Mouse (Mus musculus) MEL (cell line): ENCODE measurements around the gene Nsl1. TPM values are rescaled to one million over a fixed set of nuclear protein-coding genes. Genes with fewer than 3 reads are reported as not detected.

Experiments
- DNase-seq: peaks from one replicate; pipeline ENCODE4 v3.0.0; 2011; ENCODE audit warnings: low read depth, low spot score
- H3K27ac ChIP-seq: 2 replicates; pipeline ENCODE4 v1.5.1; 2012; ENCODE audit warnings: low read depth, mild to moderate bottlenecking, control low read depth, low read length, moderate library complexity; ENCODE audit not compliant: control insufficient read depth
- H3K27me3 ChIP-seq, 2 experiments: fragments of 150-350 bp in 1 of 2; sonication (generic) in 1 of 2; 2 replicates each; pipeline ENCODE4 v1.6.1; 2012; ENCODE audit warnings: low read length in 2 of 2, mild to moderate bottlenecking in 2 of 2, improper control_type of control experiment in 1 of 2, moderate library complexity in 1 of 2; ENCODE audit not compliant: insufficient read depth in 2 of 2, control insufficient read depth in 1 of 2
- H3K36me3 ChIP-seq, 2 experiments: 2 replicates each; pipeline ENCODE4 v1.6.1; 2012 to 2014; ENCODE audit warnings: low read length in 2 of 2, improper control_type of control experiment in 1 of 2, inconsistent platforms in 1 of 2, mild to moderate bottlenecking in 1 of 2; ENCODE audit not compliant: insufficient read depth in 2 of 2, control insufficient read depth in 1 of 2
- H3K4me1 ChIP-seq, 2 experiments: fragments of 150-350 bp in 1 of 2; sonication (generic) in 1 of 2; 2 replicates each; pipeline ENCODE4 v1.6.1; 2012; ENCODE audit warnings: low read length in 2 of 2, improper control_type of control experiment in 1 of 2, mild to moderate bottlenecking in 1 of 2; ENCODE audit not compliant: insufficient read depth in 2 of 2, control insufficient read depth in 1 of 2
- H3K4me3 ChIP-seq, 2 experiments: fragments of 150-350 bp in 1 of 2; sonication (generic) in 1 of 2; 2 replicates each; pipeline ENCODE4 v1.5.1; 2012; ENCODE audit warnings: low read depth in 2 of 2, low read length in 2 of 2, mild to moderate bottlenecking in 2 of 2, moderate library complexity in 2 of 2, control low read depth in 1 of 2, improper control_type of control experiment in 1 of 2; ENCODE audit not compliant: control insufficient read depth in 1 of 2, insufficient read depth in 1 of 2
- H3K79me2 ChIP-seq: 2 replicates; pipeline ENCODE4 v1.6.1; 2012; ENCODE audit warnings: mild to moderate bottlenecking, low read length, moderate library complexity; ENCODE audit not compliant: control insufficient read depth, poor library complexity, insufficient read depth
- H3K9ac ChIP-seq: 2 replicates; pipeline ENCODE4 v1.6.1; 2012; ENCODE audit warnings: low read depth, mild to moderate bottlenecking, control low read depth, low read length, moderate library complexity; ENCODE audit not compliant: control insufficient read depth, poor library complexity, severe bottlenecking
- H3K9me3 ChIP-seq: fragments of 150-350 bp; sonication (generic); replicated peaks from 2 replicates; pipeline ENCODE4 v1.6.1; 2012; ENCODE audit warnings: mild to moderate bottlenecking, low read length, improper control_type of control experiment, moderate library complexity; ENCODE audit not compliant: insufficient read depth
- BHLHE40 ChIP-seq: IDR thresholded peaks from 2 replicates; pipeline ENCODE4 v1.6.1; 2012; ENCODE audit warnings: low read depth, mild to moderate bottlenecking, inconsistent platforms, low read length, improper control_type of control experiment, borderline replicate concordance
- CHD1 ChIP-seq: IDR thresholded peaks from 2 replicates; pipeline ENCODE4 v1.6.1; 2012; ENCODE audit warnings: low read depth, mild to moderate bottlenecking, inconsistent platforms, low read length, improper control_type of control experiment
- ELF1 ChIP-seq: IDR thresholded peaks from 2 replicates; pipeline ENCODE4 v1.6.1; 2014; ENCODE audit warnings: low read depth, mild to moderate bottlenecking, inconsistent platforms, low read length, improper control_type of control experiment, moderate library complexity
- EP300 ChIP-seq, 2 experiments: IDR thresholded peaks; 2 replicates each; pipeline ENCODE4 v1.6.1; 2011; ENCODE audit warnings: improper control_type of control experiment in 2 of 2, low read length in 2 of 2, low read depth in 1 of 2, mild to moderate bottlenecking in 1 of 2
- ETS1 ChIP-seq: IDR thresholded peaks from 2 replicates; pipeline ENCODE4 v1.6.1; 2012; ENCODE audit warnings: low read depth, mild to moderate bottlenecking, inconsistent platforms, low read length, improper control_type of control experiment, moderate library complexity
- GABPA ChIP-seq: IDR thresholded peaks from 2 replicates; pipeline ENCODE4 v1.6.1; 2012; ENCODE audit warnings: low read depth, mild to moderate bottlenecking, inconsistent platforms, low read length, improper control_type of control experiment, moderate library complexity
- GATA1 ChIP-seq: IDR thresholded peaks from 2 replicates; pipeline ENCODE4 v1.6.1; 2011; ENCODE audit warnings: low read depth, low read length, improper control_type of control experiment
- HCFC1 ChIP-seq: IDR thresholded peaks from 2 replicates; pipeline ENCODE4 v1.6.1; 2012; ENCODE audit warnings: low read depth, mild to moderate bottlenecking, inconsistent platforms, low read length, improper control_type of control experiment, moderate library complexity
- KAT2A ChIP-seq: conservative IDR thresholded peaks from 2 replicates; pipeline ENCODE4 v1.6.1; 2012; ENCODE audit warnings: low read depth, low read length, improper control_type of control experiment, inconsistent platforms
- MAFK ChIP-seq: IDR thresholded peaks from 2 replicates; pipeline ENCODE4 v1.6.1; 2011; ENCODE audit warnings: low read depth, mild to moderate bottlenecking, low read length, improper control_type of control experiment, borderline replicate concordance
- MAX ChIP-seq: IDR thresholded peaks from 2 replicates; pipeline ENCODE4 v1.6.1; 2011; ENCODE audit warnings: low read length, improper control_type of control experiment
- MAZ ChIP-seq: IDR thresholded peaks from 2 replicates; pipeline ENCODE4 v1.6.1; 2012; ENCODE audit warnings: low read depth, mild to moderate bottlenecking, inconsistent platforms, low read length, improper control_type of control experiment
- MEF2A ChIP-seq: IDR thresholded peaks from 2 replicates; pipeline ENCODE4 v1.6.1; 2014; ENCODE audit warnings: low read depth, mild to moderate bottlenecking, inconsistent platforms, low read length, improper control_type of control experiment; ENCODE audit not compliant: poor library complexity, insufficient replicate concordance, severe bottlenecking; ENCODE audit errors: extremely low read depth
- MXI1 ChIP-seq: IDR thresholded peaks from 2 replicates; pipeline ENCODE4 v1.6.1; 2011; ENCODE audit warnings: mild to moderate bottlenecking, low read depth, low read length, improper control_type of control experiment
- MYB ChIP-seq: IDR thresholded peaks from 2 replicates; pipeline ENCODE4 v1.6.1; 2011; ENCODE audit warnings: mild to moderate bottlenecking, low read depth, low read length, improper control_type of control experiment
- MYC ChIP-seq: IDR thresholded peaks from 2 replicates; pipeline ENCODE4 v1.6.1; 2011; ENCODE audit warnings: low read depth, mild to moderate bottlenecking, low read length, improper control_type of control experiment, moderate library complexity
- NRF1 ChIP-seq: IDR thresholded peaks from 2 replicates; pipeline ENCODE4 v1.6.1; 2014; ENCODE audit warnings: low read depth, mild to moderate bottlenecking, inconsistent platforms, low read length, improper control_type of control experiment, moderate library complexity; ENCODE audit not compliant: poor library complexity, insufficient read depth, severe bottlenecking
- POLR2A ChIP-seq, 2 experiments: IDR thresholded peaks; 2 replicates each; pipeline ENCODE4 v1.6.1; 2011 to 2012; ENCODE audit warnings: low read length in 2 of 2, mild to moderate bottlenecking in 2 of 2, control low read depth in 1 of 2, improper control_type of control experiment in 1 of 2, low read depth in 1 of 2, moderate library complexity in 1 of 2; ENCODE audit not compliant: control insufficient read depth in 1 of 2, insufficient read depth in 1 of 2, poor library complexity in 1 of 2
- RAD21 ChIP-seq: IDR thresholded peaks from 2 replicates; pipeline ENCODE4 v1.6.1; 2011; ENCODE audit warnings: mild to moderate bottlenecking, low read depth, low read length, improper control_type of control experiment
- RCOR1 ChIP-seq: IDR thresholded peaks from 2 replicates; pipeline ENCODE4 v1.6.1; 2012; ENCODE audit warnings: low read depth, mild to moderate bottlenecking, inconsistent platforms, low read length, improper control_type of control experiment
- SIN3A ChIP-seq: IDR thresholded peaks from 2 replicates; pipeline ENCODE4 v1.6.1; 2012; ENCODE audit warnings: low read length, improper control_type of control experiment, inconsistent platforms
- TAL1 ChIP-seq: IDR thresholded peaks from 2 replicates; pipeline ENCODE4 v1.6.1; 2012; ENCODE audit warnings: mild to moderate bottlenecking, inconsistent platforms, low read length, moderate library complexity, mixed read lengths
- TBP ChIP-seq: IDR thresholded peaks from 2 replicates; pipeline ENCODE4 v1.8.0; 2011; ENCODE audit warnings: low read depth, low read length, improper control_type of control experiment
- TCF12 ChIP-seq: IDR thresholded peaks from 2 replicates; pipeline ENCODE4 v1.6.1; 2014; ENCODE audit warnings: low read depth, mild to moderate bottlenecking, inconsistent platforms, low read length, improper control_type of control experiment, moderate library complexity
- UBTF ChIP-seq: IDR thresholded peaks from 2 replicates; pipeline ENCODE4 v1.6.1; 2012; ENCODE audit warnings: low read depth, mild to moderate bottlenecking, inconsistent platforms, low read length, improper control_type of control experiment, moderate library complexity, borderline replicate concordance; ENCODE audit not compliant: insufficient read depth
- USF1 ChIP-seq: IDR thresholded peaks from 2 replicates; pipeline ENCODE4 v1.6.1; 2014; ENCODE audit warnings: low read depth, mild to moderate bottlenecking, inconsistent platforms, low read length, improper control_type of control experiment, moderate library complexity
- USF2 ChIP-seq, 2 experiments: IDR thresholded peaks; 2 replicates each; pipeline ENCODE4 v1.6.1; 2011 to 2012; ENCODE audit warnings: improper control_type of control experiment in 2 of 2, low read length in 2 of 2, borderline replicate concordance in 1 of 2, inconsistent platforms in 1 of 2, low read depth in 1 of 2, mild to moderate bottlenecking in 1 of 2; ENCODE audit not compliant: insufficient read depth in 1 of 2
- ZKSCAN1 ChIP-seq: IDR thresholded peaks from 2 replicates; pipeline ENCODE4 v1.6.1; 2012; ENCODE audit warnings: low read depth, mild to moderate bottlenecking, inconsistent platforms, low read length, improper control_type of control experiment, moderate library complexity
- ZMIZ1 ChIP-seq: IDR thresholded peaks from 2 replicates; pipeline ENCODE4 v1.6.1; 2012; ENCODE audit warnings: low read depth, mild to moderate bottlenecking, inconsistent platforms, low read length, improper control_type of control experiment, moderate library complexity
- polyA plus RNA-seq, 2 experiments: library from polyadenylated mRNA; stranded (reverse) in 1 of 2; unstranded in 1 of 2; fragments of >175 nt in 1 of 2; fragments of >200 nt in 1 of 2; gene quantifications; 2 replicates each; pipeline versions ENCODE4 v1.2.1 to v1.2.4; 2012; ENCODE audit warnings: low replicate concordance in 2 of 2, low read depth in 1 of 2; ENCODE audit not compliant: insufficient read length in 2 of 2, insufficient read depth in 1 of 2, missing spikeins in 1 of 2
- total RNA-seq: library from RNA; depleted of rRNA; stranded (reverse); fragments of 300-350 nt; gene quantifications from 2 replicates; pipeline ENCODE4 v1.2.3, GENCODE M21; 2012

Gene Nsl1
- total and polyA plus RNA-seq, 3 experiments = 24.2 to 41.9 TPM; not detected in 1

GRCm38 (mm10) chr1:191131692-191132091, 68.9 kb downstream of the Nsl1 start:
- no peaks in the 10 kb centered on the region for H3K9me3 ChIP-seq
- peak; percentile 23 for DNase-seq
- no peak overlapping the region for H3K27ac ChIP-seq
- no peaks in the 10 kb centered on the region for H3K27me3 ChIP-seq
- H3K79me2 ChIP-seq = no peaks in the 10 kb centered on the region
- no peak overlapping the region for H3K9ac ChIP-seq
- peaks cover 0 to 17% of the 10 kb centered on the region in 2 experiments; a peak in 2 of 4 replicates for H3K36me3 ChIP-seq
- TF ChIP-seq GABPA (no peak), ZMIZ1 (no peak), SIN3A (no peak), MAZ (no peak), MYC (no peak), MYB (no peak), GATA1 (no peak), RAD21 (no peak), EP300 (IDR thresholded peaks at IDR 0.05; ENCODE audit: low read depth in 1 of 2, low read length in 2 of 2) (no peak), MXI1 (no peak), RCOR1 (no peak), ETS1 (no peak), ZKSCAN1 (no peak), HCFC1 (no peak), KAT2A (no peak), POLR2A (IDR thresholded peaks at IDR 0.05; ENCODE audit: control insufficient read depth in 1 of 2, insufficient read depth in 1 of 2, low read depth in 1 of 2, low read length in 2 of 2, poor library complexity in 1 of 2) (no peak), USF1 (no peak), BHLHE40 (no peak), CHD1 (no peak)
- H3K4me3 ChIP-seq = no peak overlapping the region
- H3K4me1 ChIP-seq = peaks cover 12 to 26% of the 10 kb centered on the region in 2 experiments

GRCm38 (mm10) chr1:191132240-191132639, 69.4 kb downstream of the Nsl1 start:
- Histone ChIP-seq H3K9me3 (no peaks in the 10 kb centered on the region), H3K4me3 (0 out of 4 replicates have a peak overlapping the region, but pooled peaks of 1 of the 2 experiments have one; percentile 36)
- TF ChIP-seq USF2 (IDR thresholded peaks at IDR 0.05; ENCODE audit: borderline replicate concordance in 1 of 2, insufficient read depth in 1 of 2, low read depth in 1 of 2, low read length in 2 of 2) = no peak
- no peak for TF ChIP-seq MAFK
- TF ChIP-seq SIN3A = no peak
- no peak for TF ChIP-seq ZMIZ1
- TF ChIP-seq KAT2A = no peak
- no peak for TF ChIP-seq MYB
- no peak for TF ChIP-seq MEF2A
- no peak for TF ChIP-seq NRF1
- TF ChIP-seq TAL1 = no peak
- no peak for TF ChIP-seq EP300 (IDR thresholded peaks at IDR 0.05; ENCODE audit: low read depth in 1 of 2, low read length in 2 of 2)
- no peak for TF ChIP-seq UBTF
- no peak for TF ChIP-seq MAX
- TF ChIP-seq TBP = no peak
- no peak for TF ChIP-seq ELF1
- no peak for TF ChIP-seq TCF12
- TF ChIP-seq, all 39 proteins: peak for 0
- Histone ChIP-seq H3K79me2 (no peaks in the 10 kb centered on the region), H3K27ac (no peak overlapping the region), H3K36me3 (peaks cover 0 to 17% of the 10 kb centered on the region in 2 experiments; a peak in 2 of 4 replicates), H3K4me1 (peaks cover 12 to 26% of the 10 kb centered on the region in 2 experiments), H3K9ac (no peak overlapping the region; the same call in 1 of the 2 replicates), H3K27me3 (no peaks in the 10 kb centered on the region)
- DNase-seq = peak; percentile 19
